Mouse (Mus musculus): Measurements from ENCODE around the gene Plxna1.

Gene Plxna1

DNA sequence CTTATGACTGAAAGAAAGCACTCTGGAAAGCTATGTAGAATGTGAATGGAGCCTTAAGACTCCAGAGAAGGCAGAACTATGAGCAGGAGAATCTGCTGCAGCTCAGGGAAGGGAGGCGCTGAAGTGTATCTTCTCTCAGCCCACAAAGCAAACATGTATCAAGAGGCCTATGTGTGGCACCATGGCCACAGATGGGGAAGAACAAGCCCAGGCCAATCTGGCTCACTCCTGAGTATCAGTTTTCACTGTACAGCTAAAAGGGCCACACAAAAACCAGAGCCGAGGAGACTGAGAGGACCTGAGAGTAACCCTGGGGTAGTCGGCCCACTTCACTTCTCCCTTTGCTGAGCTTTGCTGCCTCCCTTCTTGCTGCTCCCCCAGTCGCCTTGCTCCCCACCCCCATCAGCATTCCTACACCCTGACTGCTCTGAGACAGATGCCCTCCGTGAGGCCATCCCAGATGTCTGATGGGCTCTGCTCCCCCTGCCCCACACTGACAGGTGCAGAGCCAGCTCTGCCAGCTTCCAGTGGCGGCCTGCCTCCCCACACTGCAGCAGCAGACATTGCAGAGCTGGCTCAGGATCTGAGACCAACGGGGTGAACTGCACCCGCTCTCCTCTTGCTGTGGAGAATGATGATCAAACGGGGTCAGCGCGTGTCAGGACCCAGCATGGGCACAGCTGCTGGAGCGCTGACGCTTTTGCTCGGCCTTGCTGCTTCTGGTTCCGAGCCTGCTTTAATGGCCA is 34.5 kb downstream of the Plxna1 start:
- no peak for DNase-seq

- no peak for DNase-seq
Measured at GRCm38 (mm10) chr6:89324842-89325241, 37.6 kb downstream of the Plxna1 start.

- DNase-seq, result no peak
Measured at GRCm38 (mm10) chr6:89315263-89315662, 47.2 kb downstream of the Plxna1 start.

DNA sequence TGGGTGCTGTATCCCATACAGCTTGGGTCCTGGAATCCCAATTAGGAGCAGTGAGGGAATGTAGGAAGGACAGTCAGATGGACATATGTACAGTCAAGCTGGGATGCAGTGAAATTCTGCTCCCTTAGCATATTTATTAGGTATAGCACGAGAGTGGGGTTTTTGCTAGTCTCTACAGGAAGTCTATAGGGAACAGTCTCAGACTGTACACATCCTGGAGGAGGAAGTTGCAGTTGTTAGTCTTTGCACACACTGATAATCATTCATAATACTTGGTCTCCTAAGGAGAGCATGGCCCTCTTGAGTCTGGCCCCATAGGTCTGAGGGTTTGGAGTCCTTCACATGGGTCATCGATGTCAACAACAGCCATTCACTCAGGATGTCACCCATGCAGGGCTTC is 50.9 kb downstream of the Plxna1 start:
- DNase-seq, result no peak

DNA sequence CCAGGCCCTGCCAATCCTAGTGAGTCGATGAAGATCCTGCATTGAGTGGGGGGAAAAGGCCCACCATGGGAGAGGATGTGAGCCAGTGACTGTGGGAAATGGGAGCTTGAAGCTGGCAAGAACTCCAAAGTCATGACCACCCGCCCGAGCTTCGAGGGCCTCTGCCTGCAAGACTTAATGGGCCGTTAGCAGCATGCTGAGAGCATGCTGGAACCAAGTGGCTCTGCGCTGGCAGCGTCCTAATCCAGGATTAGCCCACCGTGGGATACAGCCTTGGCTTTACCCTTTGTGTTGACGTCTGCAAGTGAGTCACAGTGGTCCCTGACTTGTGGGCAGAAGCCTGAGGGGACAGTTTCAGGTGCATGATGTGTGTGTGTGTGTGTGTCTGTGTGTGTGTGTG is 52.2 kb downstream of the Plxna1 start:
- no peak for DNase-seq

GRCm38 (mm10) chr6:89308213-89308973 is 54.0 kb downstream of the Plxna1 start:
- no peak for DNase-seq

DNA sequence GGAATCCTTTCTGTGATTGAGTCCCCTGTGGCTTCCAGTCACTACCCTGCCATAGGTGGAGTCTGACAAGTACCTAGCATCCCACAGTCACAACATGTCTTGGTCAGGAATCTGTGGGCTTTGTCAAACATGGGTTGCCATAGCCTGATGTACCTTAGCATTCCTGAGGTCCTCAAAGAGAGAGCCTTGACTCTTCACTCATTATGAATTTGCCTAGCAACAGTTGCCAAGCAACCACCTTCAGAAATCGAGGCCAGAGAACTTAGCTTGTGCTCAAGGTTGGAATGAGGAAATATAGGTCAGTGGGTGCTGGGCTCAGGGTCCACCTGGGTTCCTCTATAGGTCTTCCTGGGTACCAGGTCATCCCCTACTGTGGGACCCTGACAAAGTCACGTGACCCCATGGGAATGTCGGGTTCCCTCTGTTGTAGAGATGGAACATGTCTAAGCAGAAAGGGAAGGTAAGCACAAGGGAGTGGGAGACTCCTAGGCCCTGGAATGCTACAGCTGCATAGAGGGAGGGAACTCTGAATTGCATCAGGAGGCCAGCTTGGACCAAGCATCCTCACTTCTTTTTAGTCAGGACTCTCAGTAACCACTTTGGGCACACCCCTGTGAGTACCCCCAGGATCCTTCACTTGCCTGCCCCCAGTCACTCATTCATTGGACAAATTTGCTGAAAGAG is 57.9 kb downstream of the Plxna1 start:
- DNase-seq, result no peak

DNA sequence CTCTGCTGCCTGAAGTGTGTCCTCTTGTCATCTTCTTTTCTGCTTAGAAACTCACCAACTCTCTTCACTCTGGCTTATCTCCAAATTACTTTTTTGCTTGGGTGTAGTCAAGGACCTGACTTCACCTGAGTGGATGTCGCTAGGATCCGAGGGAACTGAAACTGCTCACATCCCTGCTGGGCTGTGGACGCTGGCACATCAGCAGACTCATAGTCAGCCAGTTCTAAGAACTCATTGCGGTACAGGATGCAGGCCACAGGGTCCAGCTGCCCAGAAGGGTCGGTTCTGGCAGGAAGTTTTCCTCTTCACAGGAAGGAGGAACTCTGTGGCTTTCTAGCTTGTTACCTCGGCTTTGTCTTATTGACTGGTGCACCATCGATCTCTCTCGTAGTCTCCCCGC is 62.6 kb downstream of the Plxna1 start:
- DNase-seq, result no peak

DNA sequence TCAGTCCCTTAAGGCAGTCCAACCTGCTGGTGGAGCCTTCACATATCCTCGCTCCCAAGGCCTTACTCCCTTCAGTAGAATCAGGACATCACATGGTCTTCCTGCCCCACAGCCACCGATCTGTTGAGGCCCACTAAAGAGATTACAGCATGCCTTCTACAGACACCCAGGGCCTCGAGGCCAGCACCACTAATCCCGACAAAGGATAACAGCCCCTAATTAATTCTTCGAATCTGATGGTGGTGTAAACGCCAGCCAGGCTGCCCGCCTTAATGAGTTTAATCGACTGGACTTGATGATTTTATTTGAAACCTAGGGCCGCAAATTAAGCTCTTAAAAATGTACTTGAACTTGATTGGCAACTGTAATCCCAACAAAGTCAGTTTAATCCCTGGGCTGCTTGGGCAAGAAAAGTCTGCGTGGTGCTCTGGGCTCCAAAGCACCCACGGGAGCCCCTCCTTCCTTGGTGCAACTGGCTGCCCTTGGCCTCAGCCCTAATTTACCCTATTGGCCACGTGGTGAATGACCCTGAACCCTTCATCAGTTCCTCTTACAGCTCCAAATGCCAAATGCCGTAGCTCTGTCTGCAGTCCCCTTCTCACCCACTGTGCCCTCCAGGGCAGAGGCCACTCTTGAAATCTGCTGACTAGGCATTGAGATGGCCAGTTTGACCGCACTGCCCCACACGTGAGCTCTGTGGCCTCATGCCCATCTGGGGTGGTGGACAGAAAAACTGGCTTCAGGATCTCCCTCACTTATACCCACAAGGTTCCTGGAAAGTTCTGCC is 65.3 kb downstream of the Plxna1 start:
- DNase-seq, result no peak

DNA sequence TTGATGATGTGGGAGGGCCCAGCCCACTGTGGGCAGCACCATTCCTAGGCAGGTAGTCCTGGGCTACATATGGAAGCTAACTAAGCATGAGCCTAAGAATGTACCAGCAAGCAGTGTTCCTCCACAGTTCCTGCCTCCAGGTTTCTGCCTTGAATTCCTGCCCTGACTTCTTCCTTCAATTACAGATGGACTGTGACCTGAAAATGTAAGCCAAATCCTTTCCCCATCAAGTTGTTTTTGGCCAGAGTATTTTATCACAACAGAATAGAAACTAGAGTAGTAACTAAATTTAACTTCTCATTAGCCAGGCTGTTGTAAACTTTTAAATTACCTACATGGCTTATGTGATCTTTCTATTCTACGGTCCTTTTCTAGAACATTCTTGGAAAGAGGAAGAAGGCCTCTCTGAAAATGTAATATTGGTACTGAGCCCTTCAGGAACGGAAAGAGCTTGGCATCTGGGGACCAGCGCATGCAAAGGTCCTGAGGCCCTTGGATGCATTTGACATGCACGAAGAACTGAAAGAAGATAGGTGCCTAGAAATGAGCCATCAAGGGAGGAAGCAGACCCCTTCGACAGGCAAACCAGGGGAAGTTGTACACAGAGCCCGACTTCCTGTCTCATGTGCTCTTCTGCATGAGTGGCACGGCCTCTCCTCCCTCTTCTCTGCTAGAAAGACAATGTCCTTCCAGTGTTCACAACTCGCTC is 66.3 kb downstream of the Plxna1 start:
- no peak for DNase-seq

DNA sequence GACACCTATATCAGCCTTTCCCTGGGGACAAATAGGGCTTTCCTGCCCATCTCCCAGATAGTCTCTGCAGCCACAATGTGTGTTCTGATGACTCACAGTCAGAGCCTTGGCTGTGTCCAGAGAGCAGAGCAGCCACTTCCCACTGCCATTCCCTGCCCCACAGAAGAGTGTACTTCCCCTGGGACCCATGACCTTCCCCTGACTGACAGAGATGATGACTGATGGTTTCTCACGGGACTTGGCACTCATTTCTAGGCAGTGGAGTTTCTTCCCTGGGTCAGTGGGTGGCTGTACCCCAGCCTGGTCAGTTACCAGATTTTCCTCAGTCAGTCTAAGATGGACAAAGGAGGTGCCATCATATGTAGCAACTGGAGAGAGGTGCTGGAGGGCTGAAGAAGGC is 67.8 kb downstream of the Plxna1 start:
- DNase-seq, result no peak

GRCm38 (mm10) chr6:89291494-89291893 is 70.9 kb downstream of the Plxna1 start:
- DNase-seq, result no peak

- DNase-seq, result peak; percentile 58
Measured at GRCm38 (mm10) chr6:89288156-89288555, 74.3 kb downstream of the Plxna1 start.

GRCm38 (mm10) chr6:89286700-89287428 is 75.6 kb downstream of the Plxna1 start:
- DNase-seq, result peak; percentile 77

DNA sequence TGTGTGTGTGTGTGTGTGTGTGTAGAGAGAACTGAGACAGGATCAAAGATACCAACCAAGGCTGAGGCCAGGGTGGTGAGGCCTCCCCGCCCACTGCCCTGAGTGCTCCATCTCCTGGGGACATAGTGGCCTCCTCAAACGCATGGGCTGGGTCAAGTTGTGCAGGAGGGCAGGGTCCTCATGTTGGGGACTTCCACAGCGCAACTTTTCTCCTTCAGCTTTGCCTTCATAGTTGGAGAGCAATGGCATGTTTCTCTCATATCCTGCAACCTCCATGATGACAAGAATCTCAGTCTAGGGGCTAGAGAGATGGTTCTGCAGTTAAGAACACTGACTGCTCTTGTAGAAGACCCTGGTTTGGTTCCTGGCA is 76.1 kb downstream of the Plxna1 start:
- DNase-seq, result no peak

DNA sequence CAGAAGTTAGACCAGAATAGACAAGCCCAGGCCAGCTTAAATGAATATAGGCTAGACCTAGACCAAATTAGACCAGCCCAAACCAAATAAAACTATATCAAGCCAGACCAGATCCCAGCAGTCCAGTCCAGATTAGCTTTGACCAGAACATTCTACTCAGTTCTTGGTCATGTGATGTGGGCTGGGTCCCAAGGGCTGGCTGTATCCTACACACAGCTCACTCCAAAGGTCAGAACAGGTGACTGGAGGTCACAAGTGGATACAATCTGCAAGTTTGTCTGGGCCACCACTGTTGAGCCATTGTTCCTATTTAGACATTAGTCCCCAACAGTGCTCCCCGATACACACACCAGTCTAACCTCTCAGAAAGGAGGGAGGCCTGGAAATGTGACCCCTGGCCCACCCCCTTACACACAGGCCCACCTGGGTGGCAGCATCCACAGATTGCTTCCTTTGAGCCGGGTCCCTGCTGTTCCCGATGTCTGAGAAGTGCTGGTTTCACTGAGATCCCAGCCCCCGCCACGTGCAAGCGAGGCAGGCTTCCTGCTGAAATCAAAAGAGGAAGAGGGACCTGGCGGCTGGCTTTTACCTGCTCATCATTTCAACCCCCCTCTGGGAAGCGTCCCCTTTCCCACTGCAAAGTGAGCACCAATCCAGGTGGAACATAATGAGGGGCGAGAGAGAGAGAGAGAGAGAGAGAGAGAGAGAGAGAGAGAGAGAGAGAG is 76.7 kb downstream of the Plxna1 start:
- peak; percentile 24 for DNase-seq

GRCm38 (mm10) chr6:89285116-89285515 is 77.3 kb downstream of the Plxna1 start:
- DNase-seq, result no peak

DNA sequence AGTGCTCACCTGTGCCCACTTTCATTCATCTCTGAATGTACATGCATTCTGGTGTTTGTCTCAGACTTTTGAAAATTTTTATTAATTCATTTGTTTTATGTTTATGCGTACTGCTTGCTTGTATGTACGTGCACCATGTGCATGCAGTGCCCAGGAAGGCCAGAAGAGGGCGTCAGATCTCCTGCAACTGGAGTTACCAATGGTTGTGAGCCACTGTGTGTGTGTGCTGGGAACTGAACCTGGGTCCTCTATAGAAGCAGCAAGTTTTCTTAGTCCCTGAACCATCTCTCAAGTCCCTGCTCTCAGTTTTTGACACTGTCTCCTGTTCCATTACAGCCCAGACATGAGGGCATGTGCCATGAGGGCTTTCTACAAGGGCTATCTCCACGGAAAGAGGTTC is 79.3 kb downstream of the Plxna1 start:
- no peak for DNase-seq

GRCm38 (mm10) chr6:89282626-89283025 is 79.8 kb downstream of the Plxna1 start:
- DNase-seq, result no peak

DNA sequence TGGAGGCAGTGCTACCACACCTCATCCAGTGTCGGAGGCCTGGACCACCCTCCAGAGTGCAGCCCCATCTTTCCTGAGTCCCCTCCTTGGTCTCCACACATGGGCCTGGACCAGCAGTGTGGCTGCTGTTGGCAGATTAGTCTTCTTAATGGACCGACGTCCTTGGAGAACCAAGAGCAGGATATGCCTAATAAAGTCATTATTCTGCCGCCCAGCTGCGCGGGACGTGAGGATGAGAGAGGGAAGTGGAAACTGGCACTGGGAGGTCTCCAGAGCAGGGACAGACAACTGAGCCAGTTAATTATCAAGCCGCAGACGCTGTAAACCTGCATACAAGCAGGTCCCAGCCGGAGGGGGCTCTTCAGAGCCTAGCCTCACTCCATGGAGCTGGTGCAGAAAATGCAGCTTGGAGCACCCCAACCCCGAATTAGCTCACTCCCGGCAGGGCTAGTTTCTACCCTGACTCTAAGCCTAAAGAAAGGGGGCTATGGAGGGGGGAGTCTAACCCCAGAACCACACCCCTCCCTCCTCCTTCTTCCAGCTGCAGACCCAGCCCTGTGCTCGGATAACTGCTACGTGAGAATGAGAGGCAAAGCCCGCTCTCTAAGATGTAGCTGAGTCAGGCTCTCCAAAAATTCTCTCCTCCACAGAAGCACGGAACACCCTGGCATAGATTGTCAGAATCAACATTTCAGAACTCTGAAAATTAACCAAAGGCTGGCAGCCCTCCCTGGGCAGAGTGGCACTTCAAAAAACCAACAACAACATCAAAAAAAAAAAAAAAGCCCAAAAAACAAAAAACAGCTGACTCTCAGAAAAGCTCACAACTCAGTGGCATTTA is 80.7 kb downstream of the Plxna1 start:
- DNase-seq, result no peak
